Mouse (Mus musculus) MEL-GATA-1-ER (cell line): ENCODE data around the gene BC037034.

Experiments used
- DNase-seq: peaks from one replicate; pipeline ENCODE4 v3.0.0-alpha.2; 2012; ENCODE audit warnings: low read depth; ENCODE audit errors: extremely low read depth

Gene BC037034

GRCm38 (mm10) chr5:138262582-138263240 is 1.1 kb downstream of the BC037034 start:
- no peak for DNase-seq

- no peak for DNase-seq
Observed at GRCm38 (mm10) chr5:138262001-138262400, 1.8 kb downstream of the BC037034 start.

- DNase-seq: peak; percentile 65
Observed at GRCm38 (mm10) chr5:138260834-138261233, 3.0 kb downstream of the BC037034 start.

GRCm38 (mm10) chr5:138260051-138260450 is 3.8 kb downstream of the BC037034 start:
- DNase-seq: no peak

- no peak for DNase-seq
Observed at GRCm38 (mm10) chr5:138258993-138259392, 4.8 kb downstream of the BC037034 start.

GRCm38 (mm10) chr5:138258542-138258941 is 5.3 kb downstream of the BC037034 start:
- no peak for DNase-seq

- no peak for DNase-seq
Observed at GRCm38 (mm10) chr5:138258078-138258477, 5.8 kb downstream of the BC037034 start.

GRCm38 (mm10) chr5:138257585-138257978 is 6.3 kb downstream of the BC037034 start:
- DNase-seq: no peak

GRCm38 (mm10) chr5:138256966-138257584 is 6.8 kb downstream of the BC037034 start:
- DNase-seq: no peak

GRCm38 (mm10) chr5:138256094-138256467 is 7.8 kb downstream of the BC037034 start:
- no peak for DNase-seq

- DNase-seq: peak; percentile 96
Observed at GRCm38 (mm10) chr5:138255353-138256093, 8.3 kb downstream of the BC037034 start, which contains the start of gene Lamtor4. Gene Lamtor4 (plus strand): TSS chr5:138255482.

GRCm38 (mm10) chr5:138253061-138253460 is 10.8 kb downstream of the BC037034 start:
- DNase-seq: no peak

- DNase-seq: no peak
Observed at GRCm38 (mm10) chr5:138251144-138251543, 12.7 kb downstream of the BC037034 start.

GRCm38 (mm10) chr5:138241511-138241910 is 22.3 kb downstream of the BC037034 start:
- DNase-seq: no peak

- DNase-seq: no peak
Observed at GRCm38 (mm10) chr5:138234224-138234623, 29.6 kb downstream of the BC037034 start.

GRCm38 (mm10) chr5:138233778-138234177 is 30.1 kb downstream of the BC037034 start:
- DNase-seq: no peak

- DNase-seq: peak; percentile 26
Observed at GRCm38 (mm10) chr5:138229511-138229910, 34.3 kb downstream of the BC037034 start.

- peak; percentile 57 for DNase-seq
Observed at GRCm38 (mm10) chr5:138228026-138228425, 35.8 kb downstream of the BC037034 start.

- DNase-seq: peak; percentile 95
Observed at GRCm38 (mm10) chr5:138227367-138227766, 36.5 kb downstream of the BC037034 start.

GRCm38 (mm10) chr5:138226491-138226890 is 37.3 kb downstream of the BC037034 start:
- DNase-seq: no peak

- DNase-seq: no peak
Observed at GRCm38 (mm10) chr5:138225700-138226099, 38.1 kb downstream of the BC037034 start, which contains the start of gene Nxpe5. Gene Nxpe5 (plus strand): TSS chr5:138225898.

- no peak for DNase-seq
Observed at GRCm38 (mm10) chr5:138223287-138223686, 40.5 kb downstream of the BC037034 start.
